Mouse (Mus musculus): ENCODE results near the gene Lrrc37a.
"Not testable (repeated sequence)": the region's sequence is repeated elsewhere in the genome, so short reads cannot be mapped to it uniquely, and the experiment has no call there.

Lrrc37a gene

DNA sequence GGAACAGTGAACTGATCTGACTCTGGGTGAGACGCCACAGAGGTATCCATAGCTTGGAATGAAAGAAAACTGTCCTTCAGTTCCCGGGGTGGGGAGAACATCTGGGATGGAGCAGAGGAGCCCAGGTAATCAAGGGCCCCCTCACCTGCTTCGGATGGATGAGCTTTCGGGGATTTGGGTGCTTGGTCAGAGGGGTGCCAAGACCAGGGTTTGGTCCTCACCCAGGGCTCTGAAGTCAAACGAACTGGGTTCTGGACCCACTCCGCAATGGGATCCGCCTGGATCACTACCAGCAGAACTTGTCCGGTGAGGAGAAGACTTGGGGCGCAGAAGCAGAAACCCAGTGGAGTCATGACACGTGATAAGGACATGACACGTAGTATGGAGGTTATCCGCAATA, at the start of gene Lrrc37a:
Gene Lrrc37a (minus strand): TSS at position 101 of the 400 bp plus-strand sequence.
- in situ Hi-C loops (cut with MboI): no loop called here

DNA sequence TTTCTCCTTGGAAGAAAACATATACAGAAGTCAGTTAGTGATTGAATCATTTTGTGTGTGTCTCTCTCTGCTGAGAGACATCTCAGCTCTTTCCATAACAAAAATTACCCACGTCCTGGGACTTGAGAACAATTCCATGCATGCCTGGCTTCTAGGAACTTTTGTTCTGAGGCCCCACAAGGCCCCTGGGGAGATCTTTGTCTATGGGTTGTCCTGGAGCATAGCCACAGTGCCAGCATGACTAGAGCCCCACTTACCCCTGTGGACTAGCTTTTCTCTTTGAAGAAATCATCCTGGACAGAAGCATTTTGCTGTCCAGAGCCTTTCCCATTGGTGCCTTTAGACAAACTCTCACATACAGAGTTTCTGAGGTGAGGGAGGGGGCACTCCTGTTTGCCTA, 30.6 kb upstream of the Lrrc37a start:
- in situ Hi-C loops (cut with MboI): not testable (repeated sequence)

DNA sequence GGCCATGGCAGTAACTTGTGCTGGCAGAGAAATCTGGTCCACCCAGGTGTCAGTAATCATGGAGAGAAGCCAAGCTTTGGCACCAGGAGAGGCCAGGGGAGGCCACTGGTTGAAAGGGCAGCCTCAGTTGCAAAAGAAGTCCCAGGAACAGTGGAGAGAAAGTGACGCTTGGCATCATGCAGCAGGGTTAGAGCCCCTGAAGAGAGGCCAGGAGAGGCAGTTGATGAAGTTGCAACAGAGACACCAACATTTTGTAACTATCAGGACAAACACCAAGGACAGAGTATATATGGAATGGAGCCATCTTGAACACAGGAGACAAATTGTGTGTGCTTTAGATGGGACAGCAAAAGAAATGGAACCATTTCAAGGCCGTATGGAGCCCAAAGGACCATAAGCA, 7.7 kb upstream of the Lrrc37a start:
- in situ Hi-C loops (cut with MboI): no loop called here

DNA sequence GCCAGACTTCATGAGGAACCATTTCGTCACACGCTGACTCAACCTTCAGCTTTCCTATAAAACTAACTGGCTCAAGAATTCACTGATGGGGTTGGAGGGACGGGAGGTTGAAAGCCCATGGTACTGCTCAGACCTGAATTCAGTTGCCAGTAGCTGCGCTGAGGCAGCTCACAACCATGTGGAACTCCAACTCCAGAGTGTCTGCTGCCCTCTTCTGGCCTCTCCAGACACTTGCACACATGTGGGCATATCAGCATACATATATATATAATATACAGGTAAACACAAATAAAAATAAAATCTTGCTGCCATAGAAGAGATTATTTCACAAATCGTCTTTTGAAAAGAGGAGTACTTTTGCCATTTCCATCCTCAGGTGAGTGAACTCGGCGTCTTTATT, 40.0 kb downstream of the Lrrc37a start:
- in situ Hi-C loops (cut with MboI): no loop called here

DNA sequence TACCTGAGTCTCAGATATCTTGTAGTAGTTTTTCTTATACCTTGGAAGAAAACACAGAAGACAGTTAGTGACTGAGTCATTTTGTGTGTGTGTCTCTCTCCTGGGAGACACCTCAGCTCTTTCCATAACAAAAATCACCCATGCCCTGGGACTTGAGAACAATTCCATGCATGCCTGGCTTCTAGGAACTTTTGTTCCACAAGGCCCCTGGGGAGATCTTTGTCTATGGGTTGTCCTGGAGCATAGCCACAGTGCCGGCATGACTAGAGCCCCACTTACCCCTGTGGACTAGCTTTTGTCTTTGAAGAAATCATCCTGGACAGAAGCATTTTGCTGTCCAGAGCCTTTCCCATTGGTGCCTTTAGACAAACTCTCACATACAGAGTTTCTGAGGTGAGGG, 53.3 kb downstream of the Lrrc37a start:
- in situ Hi-C loops (cut with MboI): not testable (repeated sequence)

DNA sequence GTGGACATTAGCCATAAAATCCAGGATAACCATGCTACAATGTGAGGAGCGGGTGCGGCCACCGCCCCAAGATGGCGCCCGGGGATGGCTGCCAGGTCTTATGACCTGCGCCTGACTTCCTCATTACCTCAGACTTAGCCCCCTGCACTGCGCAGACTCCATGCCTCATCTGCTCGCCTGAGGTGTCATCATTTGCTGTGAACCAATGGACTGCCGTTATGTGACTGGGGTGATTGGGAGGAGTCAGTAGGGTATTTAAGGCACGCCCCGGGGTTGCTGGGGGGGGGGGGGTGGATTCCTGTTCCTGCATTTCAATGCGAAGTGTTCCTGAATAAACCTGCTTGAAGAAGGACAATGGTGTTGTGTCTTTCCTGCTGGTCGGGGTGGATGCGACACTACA, 54.7 kb downstream of the Lrrc37a start:
- in situ Hi-C loops (cut with MboI): not testable (repeated sequence)

DNA sequence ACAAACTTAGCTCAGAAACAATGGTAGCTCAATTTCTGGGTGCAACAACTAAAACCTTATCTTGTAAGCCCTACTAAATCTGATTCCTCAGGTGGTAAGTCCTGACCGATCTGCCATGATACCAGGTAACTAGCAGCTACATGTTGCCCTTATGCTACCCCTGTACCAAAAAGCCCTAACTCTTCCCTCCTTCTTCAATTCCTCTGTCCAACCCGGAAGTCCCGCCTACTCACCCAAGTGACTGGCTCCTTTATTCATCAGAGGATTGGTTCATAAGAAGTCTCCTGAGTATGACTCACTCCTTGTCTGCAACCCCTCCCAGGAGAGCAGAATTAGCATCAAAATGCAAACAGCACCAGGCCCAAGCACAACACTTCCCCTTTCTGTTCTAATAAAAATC, 60.7 kb downstream of the Lrrc37a start:
- in situ Hi-C loops (cut with MboI): no loop called here

DNA sequence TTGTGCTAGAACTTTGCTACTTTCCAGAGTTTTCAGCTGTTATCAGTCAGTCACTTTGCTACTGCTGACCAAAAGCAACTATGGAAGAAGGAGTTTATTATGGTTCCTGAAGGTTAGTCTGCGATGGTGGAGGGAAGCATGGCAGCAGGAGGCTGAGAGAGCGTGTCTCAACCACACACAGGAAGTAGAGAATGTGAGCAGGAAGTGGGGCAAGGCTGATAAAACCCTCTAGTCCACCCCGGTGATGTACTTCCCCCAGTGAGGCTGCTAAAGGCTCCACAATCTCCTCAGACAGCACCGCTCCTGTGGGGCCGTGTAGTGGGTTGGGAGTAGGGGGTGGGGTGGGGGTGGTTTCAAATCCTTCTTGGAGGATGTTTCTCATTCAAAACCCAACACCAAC, 68.1 kb downstream of the Lrrc37a start:
- in situ Hi-C loops (cut with MboI): no loop called here

DNA sequence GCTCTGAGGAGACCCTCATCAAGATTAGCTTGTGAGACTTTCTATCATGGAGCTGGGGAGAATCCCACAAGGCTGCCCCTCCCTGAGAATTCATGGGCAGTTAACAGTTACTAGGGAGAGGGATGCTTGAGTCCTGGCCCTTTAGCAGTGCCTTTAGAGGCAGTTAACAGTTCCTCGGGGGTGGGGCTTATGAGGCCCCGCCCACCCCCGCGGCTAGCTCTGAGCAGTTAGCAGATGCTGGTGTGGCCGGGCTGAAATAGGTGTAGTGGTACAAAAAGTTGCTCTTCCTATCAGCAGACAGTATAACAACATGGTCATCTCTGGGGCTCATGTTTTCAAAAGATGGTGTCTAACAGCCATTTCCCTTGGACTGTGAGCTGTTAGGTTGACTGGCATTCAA, 79.4 kb downstream of the Lrrc37a start:
- in situ Hi-C loops (cut with MboI): no loop called here

DNA sequence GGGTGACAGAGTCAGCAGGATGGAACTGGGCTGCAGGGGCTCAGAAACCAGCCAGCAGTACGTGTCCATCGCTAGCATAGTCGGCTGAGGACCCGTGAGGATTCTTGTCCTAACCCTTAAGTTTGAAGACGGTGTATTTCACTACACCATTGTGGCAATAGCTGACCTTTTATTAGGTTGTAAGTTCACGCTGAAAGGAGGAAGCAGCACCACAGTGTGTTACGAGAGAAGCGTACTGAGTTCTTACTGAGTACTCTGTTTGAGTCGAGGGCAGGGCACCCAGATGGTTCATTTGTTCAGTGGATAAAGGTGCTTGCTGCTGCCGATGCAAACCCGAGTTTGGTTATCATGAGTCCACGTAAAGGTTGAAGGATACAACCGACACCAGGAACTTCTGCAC, 84.7 kb downstream of the Lrrc37a start:
- in situ Hi-C loops (cut with MboI): no loop called here

DNA sequence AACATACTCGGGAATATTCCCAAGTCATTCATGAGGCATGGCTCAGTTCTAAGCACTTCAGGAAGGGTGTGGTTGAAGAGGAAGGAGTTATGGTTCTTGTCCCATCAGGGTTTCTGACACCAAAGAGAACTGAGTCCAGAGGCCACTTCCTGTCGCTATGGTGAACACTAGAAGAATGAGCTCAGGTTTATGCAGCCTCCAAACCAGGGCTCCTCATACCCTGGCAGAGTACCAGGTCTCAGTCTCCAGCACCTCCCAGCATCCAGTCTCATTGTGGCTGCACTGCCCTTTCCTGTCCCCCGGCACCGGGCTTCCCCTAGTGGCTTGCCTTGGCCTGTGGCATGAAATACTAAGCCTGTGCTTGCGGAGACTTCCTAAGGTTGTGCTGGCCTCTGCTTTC, 85.2 kb downstream of the Lrrc37a start:
- in situ Hi-C loops (cut with MboI): no loop called here

DNA sequence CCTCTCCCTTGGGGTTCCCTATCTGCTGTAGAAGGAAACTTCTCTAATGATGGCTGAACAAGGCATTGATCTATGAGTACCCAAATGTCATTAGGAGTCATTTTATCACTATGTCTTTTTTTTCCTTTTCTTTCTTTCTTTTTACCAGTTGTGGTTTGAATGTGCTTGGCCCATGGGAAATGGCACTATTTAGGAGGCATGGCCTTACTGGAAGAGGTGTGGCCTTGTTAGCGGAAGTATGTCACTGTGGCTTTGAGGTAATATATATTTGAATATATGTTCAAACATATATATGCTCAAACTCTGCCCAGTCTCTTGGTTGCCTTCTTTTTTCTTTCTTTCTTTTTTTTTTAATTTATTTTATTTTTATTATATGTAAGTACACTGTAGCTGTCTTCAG, 90.9 kb downstream of the Lrrc37a start:
- in situ Hi-C loops (cut with MboI): loop anchor here (5.0 kb wide), 1 partner anchor 51 kb away; the partner anchor contains the start of gene Arhgap27

DNA sequence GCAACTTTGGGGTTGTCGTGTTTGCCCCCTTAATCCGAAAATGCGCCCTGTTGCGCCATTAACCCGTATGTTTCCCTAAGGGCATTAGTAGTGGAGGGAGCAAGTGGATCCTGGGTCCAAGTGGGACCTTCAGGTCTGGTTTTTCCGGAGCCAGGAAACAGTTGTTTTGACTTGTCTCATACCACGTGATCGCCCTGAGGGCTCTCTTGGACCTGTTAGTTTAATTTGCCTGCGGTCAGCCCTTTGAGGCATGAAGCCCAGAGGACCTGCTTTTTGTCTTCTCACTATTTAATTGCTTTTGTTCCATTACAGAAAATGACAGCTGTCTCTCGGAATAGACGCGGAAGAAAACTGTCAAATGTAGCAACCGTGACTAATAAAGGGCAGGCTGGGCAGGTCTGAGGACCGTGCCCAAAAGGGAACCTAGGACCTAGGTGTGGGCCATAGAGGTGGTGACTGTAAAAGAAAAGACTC, 91.4 kb downstream of the Lrrc37a start:
- in situ Hi-C loops (cut with MboI): loop anchor here (5.0 kb wide), 1 partner anchor 51 kb away; the partner anchor contains the start of gene Arhgap27

DNA sequence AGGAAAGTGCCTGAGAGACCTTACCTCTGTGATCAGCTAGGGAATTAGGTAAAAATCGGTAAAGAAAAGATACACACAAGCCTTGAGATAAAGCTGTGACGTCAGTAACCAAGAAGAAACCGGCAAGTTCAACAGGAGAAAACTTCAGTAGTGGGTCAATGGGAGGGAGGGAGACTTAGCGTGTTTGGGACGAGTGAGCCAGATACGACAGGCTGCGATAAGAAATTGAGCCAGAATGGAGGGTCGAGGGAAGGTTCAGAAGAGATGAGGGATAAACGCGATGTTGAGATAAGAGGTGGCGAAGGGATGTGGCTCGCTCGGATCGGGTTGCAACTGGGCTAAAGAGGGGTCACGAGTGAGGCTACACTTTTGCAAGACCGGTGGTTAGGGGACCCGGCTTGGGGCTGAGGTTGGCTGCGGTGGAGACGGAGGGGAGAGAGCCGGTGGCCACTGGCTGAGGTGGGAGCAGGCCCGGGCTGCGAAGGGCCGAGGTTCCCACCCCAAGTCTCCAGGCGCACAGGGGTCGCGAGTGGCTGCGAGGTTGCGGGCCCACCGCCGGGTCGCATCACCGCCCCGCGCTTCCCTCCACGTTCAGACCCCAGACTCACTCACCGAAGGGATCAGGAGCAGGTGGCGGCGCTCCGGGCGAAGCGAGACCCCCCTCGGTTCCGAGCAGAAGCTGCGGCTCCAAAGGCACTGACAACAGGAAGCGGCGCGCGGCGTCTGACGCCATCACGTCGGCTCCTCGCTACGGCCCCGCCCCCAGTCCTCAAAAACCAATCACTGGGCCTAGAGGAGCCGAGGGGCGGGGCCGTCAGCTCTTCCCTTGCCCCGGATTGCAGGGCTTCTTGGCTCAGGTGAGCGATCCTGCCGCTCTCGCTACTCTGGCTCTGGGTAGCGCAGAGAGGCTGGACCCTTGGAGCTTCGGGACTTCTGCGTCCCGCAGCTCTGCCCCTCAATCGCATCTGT, 92.1 kb downstream of the Lrrc37a start, which contains the start of gene Plekhm1:
Gene Plekhm1 (minus strand): TSS at position 707 of the 969 bp plus-strand sequence.
- in situ Hi-C loops (cut with MboI): loop anchor here (5.0 kb wide), 1 partner anchor 50 kb away; the partner anchor contains the start of gene Arhgap27

DNA sequence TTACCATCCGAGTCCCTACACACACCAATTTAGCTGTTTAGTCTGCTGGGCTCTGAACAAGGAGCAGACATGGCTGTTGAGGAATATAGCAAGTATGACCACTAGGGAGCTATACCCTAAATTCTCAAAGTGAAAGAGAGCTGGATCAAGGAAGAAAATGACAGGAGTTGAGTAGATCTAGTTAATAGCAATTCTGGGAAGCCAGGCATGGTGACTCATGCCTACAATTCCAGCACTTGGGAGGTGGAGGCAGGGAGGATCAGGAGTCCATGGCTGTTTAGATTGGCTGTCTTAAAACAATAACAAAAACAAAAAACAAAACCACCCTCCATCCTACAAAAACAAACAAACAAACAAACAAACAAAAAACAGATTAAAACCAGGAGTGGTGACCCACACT, 93.1 kb downstream of the Lrrc37a start:
- in situ Hi-C loops (cut with MboI): loop anchor here (5.0 kb wide), 1 partner anchor 49 kb away; the partner anchor contains the start of gene Arhgap27

DNA sequence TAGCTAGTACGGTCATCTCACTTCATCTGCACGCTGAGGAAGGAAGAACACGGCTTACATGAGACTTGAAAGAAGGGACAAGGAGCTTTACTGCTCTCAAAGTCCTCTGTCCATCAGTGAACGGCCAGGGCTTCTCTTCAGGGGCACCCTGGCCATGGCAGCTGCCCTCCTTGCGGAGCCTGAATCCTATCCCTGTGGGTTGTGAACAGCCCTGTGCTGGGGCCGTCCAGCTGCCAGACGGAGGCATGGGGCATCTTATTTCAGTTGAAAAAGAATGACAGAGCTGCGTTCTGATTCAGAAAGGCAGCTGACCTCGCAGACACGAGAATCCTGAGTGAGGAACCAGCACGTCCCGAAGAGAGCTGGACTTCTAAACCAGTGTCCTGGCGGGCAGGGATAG, 95.5 kb downstream of the Lrrc37a start:
- in situ Hi-C loops (cut with MboI): no loop called here

DNA sequence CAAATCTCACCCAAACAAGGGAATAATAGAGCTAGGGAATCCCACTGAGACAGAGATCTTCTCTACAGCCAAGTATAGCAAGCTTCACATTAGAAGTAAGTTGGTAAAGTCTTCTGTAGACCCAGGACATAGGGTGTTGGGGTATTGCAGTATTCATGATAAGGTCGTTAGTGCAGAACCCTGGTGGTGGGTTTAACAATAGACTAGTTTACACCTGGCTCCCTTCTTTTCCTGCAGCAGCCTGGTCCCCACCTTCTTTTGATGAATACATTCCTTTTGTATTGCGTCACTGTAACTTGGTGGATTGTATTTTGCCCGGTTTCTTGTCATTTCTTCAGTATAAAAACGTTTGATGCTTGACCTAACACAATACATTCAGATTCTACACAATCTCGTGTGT, 97.3 kb downstream of the Lrrc37a start:
- in situ Hi-C loops (cut with MboI): not testable (repeated sequence)

DNA sequence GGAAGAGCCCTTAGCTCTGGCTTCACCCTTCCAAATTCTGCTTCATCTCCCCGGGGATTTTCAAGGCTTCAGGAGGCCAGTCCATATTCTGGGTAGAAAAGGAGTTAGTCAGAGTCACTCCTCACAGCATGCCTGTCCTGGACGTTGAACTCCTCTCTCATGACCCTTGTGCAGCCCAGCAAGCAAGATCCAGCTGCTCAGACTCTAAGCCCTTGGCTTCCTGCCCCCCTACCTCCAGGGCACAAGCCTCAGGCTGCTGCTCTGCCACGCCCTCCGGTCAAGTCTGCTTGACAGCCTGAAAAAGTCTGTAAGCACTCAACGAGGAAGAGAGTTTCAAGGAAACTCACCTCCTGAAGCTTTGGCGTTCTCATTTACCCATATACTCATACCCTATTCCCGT, 97.8 kb downstream of the Lrrc37a start:
- in situ Hi-C loops (cut with MboI): no loop called here

DNA sequence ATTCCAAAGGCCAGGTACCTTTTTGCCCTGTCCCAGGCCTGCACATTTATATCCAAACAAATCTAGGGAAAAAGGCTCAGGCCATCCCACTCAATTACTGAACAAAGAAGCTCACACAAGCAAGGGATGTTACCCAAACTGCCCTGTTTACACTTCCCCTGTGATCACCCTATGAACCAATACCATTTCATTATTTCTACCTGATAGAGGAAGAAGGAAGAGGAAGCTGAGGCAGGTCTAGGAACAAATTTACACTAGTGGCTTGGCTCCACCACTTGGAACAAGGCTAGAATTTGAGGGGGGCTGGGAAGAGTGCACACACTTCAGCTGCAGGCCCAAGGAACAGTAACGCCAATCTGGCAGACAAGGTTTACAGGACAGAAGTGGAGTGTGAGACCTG, 98.6 kb downstream of the Lrrc37a start:
- in situ Hi-C loops (cut with MboI): no loop called here

DNA sequence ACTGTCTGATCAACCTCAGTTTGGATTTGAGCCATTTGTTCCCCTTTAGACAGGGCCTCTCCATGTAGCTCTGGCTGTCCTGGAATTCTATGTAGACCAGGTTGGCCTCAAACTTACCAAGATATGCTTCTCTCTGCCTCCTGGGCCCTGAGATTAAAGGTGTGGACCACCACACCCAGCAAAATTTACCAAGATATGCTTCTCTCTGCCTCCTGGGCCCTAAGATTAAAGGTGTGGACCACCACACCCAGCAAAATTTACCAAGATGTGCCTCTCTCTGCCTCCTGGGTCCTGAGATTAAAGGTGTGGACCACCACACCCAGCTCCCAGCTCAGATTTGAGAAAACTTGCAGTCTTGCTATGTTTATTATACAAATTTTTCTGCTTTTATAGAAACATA, 99.8 kb downstream of the Lrrc37a start:
- in situ Hi-C loops (cut with MboI): no loop called here

DNA sequence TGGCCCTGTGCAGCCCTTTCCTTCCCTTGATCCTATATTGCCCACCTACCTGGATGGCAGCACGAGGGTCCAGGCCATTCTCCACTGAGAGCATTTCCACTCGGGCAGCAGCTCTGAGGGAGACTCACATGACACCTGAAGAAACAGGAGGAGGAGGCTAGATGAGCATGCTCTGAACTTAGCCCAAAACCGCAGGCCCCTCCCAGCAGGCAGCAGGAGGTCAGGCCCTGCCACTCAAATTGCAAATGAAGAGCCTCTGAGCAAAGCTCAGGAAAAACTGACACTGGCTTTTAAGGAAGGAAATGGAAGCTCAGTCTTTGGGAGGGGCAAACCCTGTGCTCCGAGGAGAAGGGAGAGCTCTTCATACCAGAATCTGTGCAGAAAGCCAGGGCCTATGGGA, 100.6 kb downstream of the Lrrc37a start:
- in situ Hi-C loops (cut with MboI): no loop called here

DNA sequence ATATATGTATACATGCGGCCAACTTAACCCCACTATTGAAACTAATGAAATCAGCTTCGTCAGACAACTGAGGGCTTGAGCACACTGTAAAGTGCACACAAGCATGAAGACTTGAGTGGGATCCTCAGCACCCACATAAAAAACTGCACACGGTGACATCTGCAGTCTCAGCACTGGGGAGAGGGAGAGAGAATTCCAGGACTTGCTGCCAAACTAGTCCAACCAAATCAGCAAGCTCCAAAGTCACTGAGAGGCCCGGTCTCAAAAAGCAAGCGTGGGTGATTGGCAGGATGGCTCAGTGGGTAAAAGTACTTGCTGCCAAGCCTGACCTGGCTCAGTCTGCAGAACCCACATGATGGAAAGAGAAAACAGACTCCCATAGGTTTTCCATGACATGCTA, 101.7 kb downstream of the Lrrc37a start:
- in situ Hi-C loops (cut with MboI): no loop called here

DNA sequence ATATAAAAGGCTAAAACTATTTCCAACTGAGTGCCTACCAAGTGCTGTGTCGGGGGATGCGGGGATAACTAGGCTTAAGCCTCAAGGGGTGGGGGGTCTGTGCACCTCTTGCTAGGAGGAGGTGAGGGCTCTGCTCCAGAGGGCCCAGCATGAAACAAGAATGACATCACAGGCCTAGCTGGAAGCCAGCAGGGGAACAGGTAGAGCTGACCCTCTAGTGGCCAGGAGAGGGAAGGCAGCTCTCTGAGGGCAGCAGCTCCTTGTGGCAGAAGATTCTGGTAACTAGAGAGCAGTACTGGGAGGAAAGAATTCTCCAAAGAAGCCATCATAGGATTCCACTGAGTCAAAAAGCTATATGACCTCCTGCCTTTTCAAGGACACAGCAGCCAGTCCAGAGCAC, 102.2 kb downstream of the Lrrc37a start:
- in situ Hi-C loops (cut with MboI): no loop called here

Data from mature B cell (primary cell).